Mouse (Mus musculus) megakaryocyte-erythroid progenitor cell, adult 5-6 weeks (primary cell): ENCODE results near the gene Dock2. TPM values are rescaled to one million over a fixed set of nuclear protein-coding genes. Genes with fewer than 3 reads are reported as not detected.
A peak's percentile ranks its signal among the peaks of the same experiment; 100 is the strongest.
"Not testable (repeated sequence)": the region's sequence is repeated elsewhere in the genome, so short reads cannot be mapped to it uniquely, and the experiment has no call there.

Experiments
- ATAC-seq: replicated peaks from 2 replicates; pipeline ENCODE4 v1.8.0; 2016; ENCODE audit warnings: mild to moderate bottlenecking, inconsistent platforms; ENCODE audit not compliant: severe bottlenecking, poor library complexity, low FRiP score, low TSS enrichment
- total RNA-seq, 2 experiments: library from RNA; stranded (forward) in 1 of 2; stranded (reverse) in 1 of 2; fragments of 200-1000, 215-1000 nt in 1 of 2; fragments of >200 nt in 1 of 2; fragmentation: Nextera tagmentation in 1 of 2; gene quantifications; 2 replicates each; pipeline ENCODE4 v1.2.3; 2014 to 2017

Dock2 gene
- total RNA-seq (2014; fragmentation: Nextera tagmentation), result 39.0 and 48.2 TPM in 2 replicates
- 41.0 and 63.5 TPM in 2 replicates for total RNA-seq (2017)

DNA sequence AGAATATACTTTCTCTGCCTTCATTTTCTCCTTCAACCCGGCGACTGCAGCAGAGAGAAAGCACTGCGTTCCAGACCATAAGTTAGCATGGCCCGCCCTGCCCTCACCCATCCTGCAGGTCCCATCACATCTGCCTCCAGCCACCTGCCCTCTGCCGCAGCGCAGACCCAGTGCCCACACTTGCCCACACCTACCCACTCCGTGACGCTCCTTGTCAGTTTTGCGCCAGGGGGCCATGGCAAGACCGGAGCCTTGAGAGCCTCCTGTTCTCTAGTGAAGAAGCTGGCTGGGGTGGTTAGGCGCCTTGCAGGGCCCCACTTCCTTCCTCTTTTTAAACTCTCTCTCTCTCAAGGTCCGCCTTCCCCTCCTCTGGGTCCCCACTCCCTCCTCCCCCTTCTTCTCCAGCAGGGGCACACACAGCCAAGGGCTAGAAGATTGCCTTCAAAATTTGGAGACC is at the start of gene Dock2:
Gene Dock2 (minus strand): TSS at position 306 of the 457 bp plus-strand sequence.
- ATAC-seq, result peak; percentile 69

DNA sequence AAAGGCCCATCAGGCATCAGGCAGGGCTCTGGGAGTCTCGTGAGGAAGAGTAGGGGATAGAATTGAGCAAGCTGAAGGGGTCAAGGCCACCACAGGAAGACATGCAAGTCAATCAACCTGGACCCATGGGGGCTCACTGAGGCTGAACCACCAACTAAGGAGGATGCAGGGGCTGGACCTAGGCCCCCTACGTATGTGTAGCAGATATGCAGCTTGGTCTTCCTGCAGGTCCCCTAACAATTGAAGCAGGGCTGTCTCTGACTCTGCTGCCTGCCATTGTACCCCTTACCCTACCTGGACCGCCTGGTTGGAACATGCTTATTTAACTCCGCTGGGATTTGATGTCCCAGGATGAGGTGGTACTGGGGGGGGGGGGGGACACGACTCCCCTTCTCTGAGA is 49.0 kb upstream of the Dock2 start:
- ATAC-seq, result no peak

DNA sequence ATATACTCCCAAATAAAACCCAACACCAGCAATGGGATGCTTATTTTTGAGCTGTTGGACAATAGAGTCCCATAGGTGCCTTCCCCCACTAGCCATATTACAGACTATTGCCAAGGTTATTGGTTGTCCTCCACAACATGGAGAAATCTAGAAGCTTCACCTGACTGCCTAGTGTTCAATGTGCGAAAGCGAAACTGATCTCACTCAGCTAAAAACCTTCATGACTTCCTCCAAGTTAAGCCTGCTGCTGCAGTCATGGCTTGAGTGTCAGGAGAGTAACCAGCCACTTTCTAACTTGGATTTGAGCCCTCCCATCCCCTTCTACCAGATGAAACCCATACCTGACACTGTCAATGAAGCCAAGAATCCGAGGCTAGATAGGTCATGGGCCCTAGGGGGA is 44.1 kb upstream of the Dock2 start:
- no peak for ATAC-seq

DNA sequence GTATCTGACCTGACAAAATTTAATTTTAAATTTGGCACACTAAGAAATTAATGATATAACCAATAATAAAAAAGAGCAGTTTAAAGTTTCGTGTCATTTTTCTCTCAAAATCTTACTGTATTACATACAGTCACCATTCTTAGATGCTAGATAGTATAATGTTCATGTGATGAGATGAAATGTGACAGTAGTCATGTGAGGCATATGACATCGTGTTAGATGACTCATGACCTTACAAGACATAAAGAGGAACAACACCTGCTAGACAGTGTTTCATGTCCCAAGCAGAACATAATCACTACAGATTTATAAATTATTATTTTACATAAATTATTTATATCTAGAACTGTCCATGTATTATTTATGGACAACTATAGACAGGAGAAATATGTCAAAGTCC is 43.2 kb upstream of the Dock2 start:
- no peak for ATAC-seq

DNA sequence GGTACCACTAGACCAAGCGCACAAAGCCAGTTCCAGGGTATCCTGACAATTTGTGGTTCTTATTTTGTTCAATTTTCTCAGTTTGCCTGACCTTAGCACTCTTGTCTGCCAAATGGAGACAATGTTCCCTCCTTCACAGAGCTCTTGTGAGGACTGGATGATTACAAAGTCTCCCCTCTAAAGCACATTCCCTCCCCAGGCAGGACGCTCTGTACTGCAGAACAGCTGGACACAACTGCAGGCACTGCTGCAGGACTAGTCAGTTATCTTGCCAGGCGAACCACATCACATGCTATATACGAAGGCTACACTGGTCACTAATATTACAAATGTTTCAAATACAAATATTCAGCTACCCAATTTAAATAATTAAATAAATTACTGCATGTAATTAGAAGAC is 41.1 kb upstream of the Dock2 start:
- ATAC-seq, result no peak

DNA sequence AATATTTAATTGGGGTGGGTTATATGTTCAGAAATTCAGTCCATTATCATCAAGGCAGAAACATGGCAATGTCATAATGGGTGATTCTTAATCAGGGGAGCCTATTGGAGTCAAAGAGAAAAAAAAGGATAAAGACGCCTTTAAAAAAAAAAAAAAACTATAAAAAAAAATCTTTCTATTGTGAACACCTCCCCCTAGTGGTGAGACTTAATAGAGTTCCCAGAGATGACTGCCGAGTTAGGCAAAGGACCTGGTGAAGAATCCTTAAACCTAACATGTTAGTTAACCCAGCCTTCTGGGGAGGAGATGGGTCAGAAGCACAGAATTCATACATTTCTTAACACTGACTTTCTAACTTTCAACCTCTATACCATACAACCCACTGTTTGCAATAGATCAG is 31.1 kb upstream of the Dock2 start:
- ATAC-seq, result peak; percentile 47; the same call in 1 of the 2 replicates

DNA sequence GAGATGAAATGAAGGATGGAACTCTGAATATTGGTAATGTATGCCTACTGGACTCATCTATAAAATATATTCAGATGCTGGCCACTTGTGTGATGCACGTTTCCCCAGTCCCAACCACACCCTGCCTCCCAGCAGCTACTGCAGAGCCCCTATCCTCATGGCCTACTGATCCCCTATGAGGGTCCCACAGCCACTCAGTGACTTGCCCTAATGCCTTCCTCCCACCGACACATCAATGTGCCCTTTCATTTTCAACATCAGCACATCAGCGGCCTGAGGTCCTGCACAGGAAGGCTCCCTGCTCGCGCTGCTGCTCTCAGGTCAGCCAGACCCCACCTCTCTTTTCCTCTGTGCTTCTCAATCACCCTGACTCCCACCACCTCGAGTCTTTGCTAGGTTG is 30.6 kb upstream of the Dock2 start:
- ATAC-seq, result no peak

DNA sequence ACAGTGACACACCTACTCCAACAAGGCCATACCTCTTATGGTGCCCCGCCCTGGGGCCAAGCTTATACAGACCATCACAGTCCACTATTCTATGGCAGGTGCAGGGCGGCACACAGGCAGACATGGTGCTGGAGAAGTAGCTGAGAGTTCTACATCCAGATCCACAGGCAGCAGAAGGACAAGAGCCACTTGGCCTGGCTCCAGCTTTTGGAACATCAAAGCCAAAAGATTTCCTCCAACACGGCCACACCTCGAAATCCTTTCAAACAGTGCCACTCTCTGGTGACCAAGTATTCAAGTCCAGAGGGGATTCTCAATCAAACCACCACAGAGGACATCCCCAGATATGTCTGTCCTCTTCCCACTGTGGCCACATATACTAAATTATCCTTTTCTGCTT is 21.3 kb upstream of the Dock2 start:
- not testable (repeated sequence) for ATAC-seq

DNA sequence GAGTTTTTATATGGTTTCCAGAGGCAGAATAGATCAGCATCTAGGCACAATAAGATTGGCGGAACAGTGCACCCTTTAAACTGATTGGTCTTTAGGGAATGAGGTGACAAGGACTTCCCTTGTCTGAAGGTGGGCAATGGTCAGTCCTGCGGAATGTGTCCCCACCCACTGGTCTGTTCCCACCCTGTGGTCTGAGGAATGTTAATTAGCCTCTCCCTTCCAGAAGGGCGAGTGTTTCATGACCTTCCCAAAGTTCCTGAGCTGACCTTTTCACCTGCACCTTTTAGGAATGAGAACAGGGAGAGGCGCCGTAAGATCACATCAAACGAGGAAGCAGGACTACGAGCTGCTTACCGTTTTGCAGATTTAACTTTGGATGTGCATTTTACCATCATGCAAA is 14.4 kb upstream of the Dock2 start:
- ATAC-seq, result not testable (repeated sequence)

DNA sequence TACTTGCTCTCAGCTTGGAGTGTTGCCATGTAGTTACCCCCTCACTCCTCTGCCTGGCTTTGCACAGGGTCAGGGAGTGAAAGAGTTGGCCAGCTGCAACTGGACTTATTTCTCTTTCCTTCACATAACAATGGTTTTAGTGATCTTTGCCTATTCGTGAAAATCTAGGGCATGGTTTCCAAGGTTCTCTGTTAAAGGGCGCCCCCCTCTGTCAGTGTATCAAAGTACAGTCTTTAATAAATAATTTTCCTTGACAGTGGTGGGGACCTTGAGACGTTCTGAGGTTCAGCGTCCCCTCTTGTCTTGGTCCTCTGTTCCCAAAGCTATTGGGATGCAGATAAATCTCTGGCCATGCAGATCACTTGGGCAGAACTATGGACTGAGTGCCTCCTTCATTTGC is 12.4 kb upstream of the Dock2 start:
- peak; percentile 53 for ATAC-seq

DNA sequence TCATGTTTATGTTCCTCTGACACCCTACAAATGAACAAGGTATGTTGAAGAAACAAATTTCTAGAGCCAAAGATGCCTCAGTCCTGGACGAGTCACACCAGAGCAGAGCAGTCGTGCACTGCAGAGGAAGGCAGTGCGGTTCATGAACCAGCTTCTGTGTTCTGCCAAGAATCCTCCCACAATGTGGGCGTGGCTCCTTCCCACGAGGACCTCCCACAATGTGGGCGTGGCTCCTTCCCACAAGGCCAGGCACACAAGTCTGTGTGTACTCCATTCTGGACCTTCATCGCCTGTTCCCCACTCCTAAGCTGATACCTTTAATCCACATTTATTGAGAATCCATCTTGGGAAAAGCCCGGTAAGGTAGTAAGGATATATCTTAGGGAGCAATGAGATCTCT is 8.2 kb upstream of the Dock2 start:
- peak; percentile 88 for ATAC-seq

DNA sequence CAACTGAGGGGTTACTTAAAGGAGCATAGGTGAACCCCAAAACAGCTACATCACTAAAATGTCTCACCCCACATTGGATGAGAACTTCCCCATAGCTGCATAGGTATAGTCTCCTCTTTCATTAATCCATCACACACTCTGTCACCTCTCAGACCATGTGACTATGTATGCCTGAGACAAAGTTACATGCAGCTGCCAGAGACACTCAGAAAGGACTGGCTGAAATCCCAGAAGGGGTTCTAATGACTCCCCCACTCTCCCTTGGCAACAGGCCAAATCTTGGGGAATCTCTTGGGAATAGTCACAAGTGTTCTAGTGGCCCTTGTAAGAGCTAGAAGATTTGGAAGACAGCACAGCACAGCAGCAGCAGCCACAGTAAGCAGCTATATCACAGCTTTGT is 1.2 kb upstream of the Dock2 start:
- no peak for ATAC-seq

DNA sequence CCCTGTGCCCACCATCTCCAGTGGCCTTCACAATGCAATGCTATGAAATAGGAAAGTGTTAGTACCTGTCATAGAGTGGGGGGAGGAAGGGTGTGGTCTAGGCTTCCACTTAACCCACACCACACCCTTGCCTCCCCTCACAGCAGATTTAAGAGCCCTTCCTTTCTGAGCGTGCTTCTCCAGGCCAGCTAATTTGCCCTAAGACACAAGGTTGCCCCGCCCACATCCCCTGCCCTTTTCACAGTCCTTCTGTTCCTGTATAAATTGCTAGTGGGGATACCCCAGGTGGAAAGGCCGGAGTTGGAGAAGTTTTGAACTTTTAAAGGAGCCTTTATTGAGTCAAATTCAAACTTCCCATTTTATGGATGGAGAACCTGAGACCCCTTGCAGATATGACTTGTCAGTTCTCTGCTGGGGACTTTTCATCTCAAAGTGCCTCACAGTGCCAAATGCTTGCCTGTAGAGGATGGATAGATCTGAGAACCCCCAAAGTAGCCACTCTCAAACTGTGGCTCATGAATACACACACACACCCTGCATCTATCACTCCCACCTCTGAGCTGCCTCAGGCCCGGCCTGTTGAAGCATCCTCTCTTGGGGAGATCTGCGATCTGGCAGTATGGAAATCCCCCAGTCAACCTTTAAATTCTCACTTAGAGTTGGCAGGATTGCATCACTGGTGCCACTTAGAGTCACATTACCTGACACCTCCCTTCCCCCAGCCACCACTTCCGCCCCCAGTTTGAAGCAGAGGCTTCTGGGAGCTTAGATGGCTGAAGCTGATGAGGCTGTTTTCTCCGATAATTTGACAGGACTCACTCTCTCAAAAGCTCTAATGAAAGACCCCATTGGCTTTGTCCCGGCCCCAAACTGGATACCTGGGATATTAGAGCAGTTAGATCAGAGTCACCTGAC is 919 bp downstream of the Dock2 start:
- ATAC-seq, result peak; percentile 52

DNA sequence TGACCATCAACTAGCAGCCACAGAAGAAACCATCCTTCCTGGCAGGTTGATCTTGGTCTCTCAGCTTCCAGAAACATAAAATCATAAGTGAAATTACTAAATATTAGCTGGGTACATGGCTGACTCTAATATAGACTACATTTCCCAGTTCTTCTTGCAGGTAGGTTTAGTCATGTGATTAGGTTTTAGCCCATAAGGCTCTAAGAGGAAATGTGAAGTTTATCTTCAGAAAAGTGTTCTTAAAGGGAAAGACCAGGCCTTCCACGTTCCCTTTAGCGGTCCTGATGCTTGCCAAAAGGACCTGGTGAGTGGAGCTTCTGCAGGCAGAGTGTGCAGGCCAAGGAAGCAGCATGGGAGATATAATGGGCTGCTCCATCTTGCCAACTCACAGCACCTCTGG is 2.9 kb downstream of the Dock2 start:
- no peak for ATAC-seq

DNA sequence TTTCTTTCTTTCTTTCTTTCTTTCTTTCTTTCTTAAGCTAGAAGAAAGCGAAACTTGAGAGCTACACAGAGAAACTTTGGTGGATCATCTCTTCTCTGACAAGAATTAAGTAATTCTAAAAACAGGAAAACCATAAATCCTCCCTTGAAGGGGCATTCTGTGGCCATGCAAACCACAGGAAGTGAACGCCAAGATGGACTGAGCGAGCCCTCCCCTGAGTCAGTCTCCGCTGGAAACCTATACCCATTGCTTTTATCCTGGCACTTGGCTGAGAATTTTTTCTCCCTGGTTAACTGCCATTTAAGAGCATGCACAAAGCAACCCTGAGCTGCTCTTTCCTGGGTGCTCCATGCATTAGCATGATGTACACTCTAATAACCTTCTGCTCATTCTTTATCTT is 3.7 kb downstream of the Dock2 start:
- no peak for ATAC-seq

DNA sequence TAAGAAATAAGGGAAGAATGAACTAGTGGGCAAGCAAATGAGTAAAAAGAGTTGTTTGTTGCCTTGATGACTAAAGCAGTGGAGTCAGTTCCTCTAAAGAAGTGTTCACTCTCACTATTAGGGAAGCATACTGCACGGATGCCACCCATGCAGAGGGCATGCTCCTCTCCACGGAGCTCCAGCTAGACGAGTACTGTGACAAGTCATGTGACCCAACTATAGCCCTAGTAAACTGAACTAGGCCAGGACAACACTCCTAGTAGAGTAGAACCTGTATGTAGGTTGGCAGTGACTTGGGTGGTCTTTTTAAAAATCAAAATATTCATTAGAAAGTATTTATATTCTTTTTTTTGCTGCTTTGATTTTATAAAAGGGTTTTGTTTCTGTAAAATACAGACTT is 5.3 kb downstream of the Dock2 start:
- ATAC-seq, result no peak

DNA sequence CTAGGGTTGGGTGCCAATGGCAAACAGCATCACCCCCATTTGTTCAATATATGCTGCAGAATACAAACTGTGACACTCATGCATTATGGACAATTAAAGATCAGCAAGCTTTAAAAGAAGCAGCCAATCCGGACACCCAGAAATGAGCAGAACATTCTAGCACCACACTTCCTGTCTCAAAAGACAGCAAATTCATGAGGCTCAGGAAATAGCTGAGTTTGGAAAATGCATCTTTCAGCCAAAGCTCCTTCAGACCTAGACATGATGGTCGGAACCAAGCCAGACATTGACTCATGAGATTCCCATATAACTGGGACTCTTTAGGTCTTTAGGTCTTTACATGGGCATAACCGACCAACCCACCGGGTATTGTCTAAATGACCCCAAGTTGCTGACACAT is 6.2 kb downstream of the Dock2 start:
- ATAC-seq, result no peak

DNA sequence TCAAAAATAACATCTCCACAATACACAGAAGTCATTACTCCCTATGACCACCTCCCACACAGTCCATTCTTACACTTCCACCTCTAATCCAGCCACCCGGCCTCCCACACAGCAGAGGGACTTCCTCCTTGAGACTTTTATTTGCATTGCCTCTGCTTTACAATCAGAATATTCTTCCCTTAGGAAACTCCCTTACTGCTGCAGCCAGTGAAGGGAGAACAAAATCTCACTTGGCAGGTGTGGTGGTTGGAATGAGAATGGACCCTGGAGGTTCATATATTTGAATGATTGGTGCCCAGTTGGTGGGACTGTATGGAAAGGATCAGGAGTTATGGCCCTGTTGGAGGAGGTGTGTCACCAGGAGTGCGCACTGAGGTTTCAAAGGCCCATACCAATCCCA is 7.6 kb downstream of the Dock2 start:
- no peak for ATAC-seq

DNA sequence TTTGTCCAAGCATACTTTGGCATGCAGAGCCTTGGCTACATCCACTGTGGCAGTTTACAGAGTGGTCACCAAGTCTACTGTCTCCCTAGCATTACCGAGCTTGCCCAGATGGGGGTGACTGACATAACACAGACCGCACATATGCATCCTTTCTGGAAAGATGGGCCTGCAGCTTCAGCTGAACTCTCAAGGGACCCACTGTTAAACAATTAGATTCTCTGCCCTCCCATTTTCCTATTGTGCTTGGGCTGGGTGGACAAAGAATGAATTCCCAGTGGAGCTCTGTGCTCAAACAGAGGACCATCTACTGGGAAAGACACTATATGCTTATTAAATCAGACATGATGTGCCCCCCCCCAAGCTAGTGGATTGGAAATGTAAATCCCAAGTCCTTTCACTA is 9.1 kb downstream of the Dock2 start:
- no peak for ATAC-seq

DNA sequence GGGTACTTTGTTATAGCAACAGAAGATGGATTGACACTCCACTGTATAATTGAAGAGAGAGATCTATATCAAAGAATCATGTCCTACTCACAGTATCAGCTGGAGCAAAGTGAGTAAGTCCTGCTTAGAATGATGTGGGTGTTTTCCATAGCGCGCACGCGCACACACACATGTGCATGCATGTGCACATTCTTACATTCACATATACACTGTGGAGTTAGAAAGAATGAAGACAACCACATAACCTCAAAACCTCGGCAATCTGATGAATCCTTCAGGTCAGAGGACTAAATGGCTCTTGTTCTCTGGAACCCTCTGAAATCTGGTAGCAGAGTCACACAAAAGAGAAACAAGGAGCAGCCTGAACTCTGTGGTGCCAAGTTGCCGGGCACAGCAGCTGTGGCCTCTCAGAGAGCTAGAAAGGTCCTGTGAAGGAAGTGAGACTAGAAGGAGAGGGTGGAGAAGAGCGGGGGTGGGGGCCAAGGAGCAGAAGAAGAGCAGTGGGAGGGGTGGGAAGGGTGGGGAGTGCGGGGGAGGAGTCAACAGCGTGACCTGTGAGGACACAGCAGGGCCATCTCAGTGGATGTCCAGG is 10.3 kb downstream of the Dock2 start:
- ATAC-seq, result no peak
